Mouse (Mus musculus): ENCODE measurements around the gene Tas1r2. TPM values are rescaled to one million over a fixed set of nuclear protein-coding genes. Genes with fewer than 3 reads are reported as not detected.

Gene Tas1r2
- polyA plus RNA-seq, 1 experiment = not detected

DNA sequence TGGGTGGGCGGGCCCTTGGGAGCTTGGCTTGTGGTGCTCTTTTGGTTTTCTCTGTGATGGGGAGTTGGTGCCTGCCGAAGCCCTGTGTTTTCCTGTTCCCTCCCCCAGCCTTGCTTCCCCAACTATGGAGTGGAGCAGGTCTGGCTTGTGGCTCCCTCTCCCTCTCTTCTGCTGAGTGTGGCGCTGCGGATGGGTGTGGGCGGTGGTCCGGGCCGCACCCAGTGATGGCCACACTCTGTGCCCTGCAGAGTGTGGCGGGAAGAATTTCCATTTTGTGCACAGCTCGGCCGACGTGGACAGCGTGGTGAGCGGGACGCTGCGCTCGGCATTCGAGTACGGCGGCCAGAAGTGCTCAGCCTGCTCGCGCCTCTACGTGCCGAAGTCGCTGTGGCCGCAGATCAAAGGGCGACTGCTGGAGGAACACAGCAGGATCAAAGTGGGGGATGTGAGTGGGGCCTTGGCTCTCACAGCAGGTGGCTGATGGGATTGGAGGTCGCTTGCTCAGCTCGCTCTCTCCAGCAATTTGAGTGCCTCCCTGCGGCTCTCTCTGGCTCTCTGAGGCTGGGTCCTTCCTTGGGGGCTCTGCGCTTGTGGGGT lies 11.4 kb upstream of the Tas1r2 start:
- 62% methylated on average over 30 of the region's 30 CpGs for WGBS
- TF ChIP-seq POLR2A (IDR thresholded peaks at IDR 0.05; ENCODE audit: borderline replicate concordance, control insufficient read depth, low read depth, low read length) (no peak), CTCF (IDR thresholded peaks at IDR 0.05; ENCODE audit: control insufficient read depth, insufficient read depth, low read length) (no peak)

DNA sequence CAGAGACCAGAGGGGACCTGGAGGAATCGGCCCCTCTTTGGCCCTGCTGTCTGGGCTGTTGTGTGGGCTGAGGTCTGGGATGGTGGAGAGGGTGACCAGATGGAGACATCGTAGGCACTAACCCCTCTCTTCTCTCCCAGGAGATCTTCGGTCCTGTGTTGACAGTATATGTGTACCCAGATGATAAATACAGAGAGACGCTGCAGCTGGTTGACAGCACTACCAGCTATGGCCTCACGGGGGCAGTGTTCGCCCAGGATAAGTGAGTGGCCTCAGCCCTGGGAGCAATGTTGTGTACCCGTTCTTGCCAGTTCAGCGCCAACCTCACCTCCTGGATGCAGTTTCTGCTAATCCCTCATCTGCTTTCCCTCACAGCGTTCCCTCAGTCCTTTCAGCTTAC lies 9.4 kb upstream of the Tas1r2 start:
- Histone ChIP-seq H3K4me1 (ENCODE audit: control insufficient read depth, insufficient read depth, low read length) (peaks cover 1% of the 10 kb centered on the region), H3K27ac (ENCODE audit: control insufficient read depth, insufficient read depth, low read depth, low read length, poor library complexity) (no peak overlapping the region), H3K4me3 (replicated peaks; ENCODE audit: control insufficient read depth, low read depth, low read length) (no peak overlapping the region)
- WGBS = 19% methylated on average over 9 of the region's 9 CpGs
- peak; percentile 96 for TF ChIP-seq CTCF (IDR thresholded peaks at IDR 0.05; ENCODE audit: control insufficient read depth, insufficient read depth, low read length)
- TF ChIP-seq POLR2A (IDR thresholded peaks at IDR 0.05; ENCODE audit: borderline replicate concordance, control insufficient read depth, low read depth, low read length) = no peak

More for the DNA sequence above, 11.4 kb upstream of the Tas1r2 start:
- Histone ChIP-seq H3K4me3 (replicated peaks; ENCODE audit: control insufficient read depth, low read depth, low read length) (no peak overlapping the region), H3K27ac (ENCODE audit: control insufficient read depth, insufficient read depth, low read depth, low read length, poor library complexity) (no peak overlapping the region), H3K4me1 (ENCODE audit: control insufficient read depth, insufficient read depth, low read length) (peaks cover 1% of the 10 kb centered on the region)

DNA sequence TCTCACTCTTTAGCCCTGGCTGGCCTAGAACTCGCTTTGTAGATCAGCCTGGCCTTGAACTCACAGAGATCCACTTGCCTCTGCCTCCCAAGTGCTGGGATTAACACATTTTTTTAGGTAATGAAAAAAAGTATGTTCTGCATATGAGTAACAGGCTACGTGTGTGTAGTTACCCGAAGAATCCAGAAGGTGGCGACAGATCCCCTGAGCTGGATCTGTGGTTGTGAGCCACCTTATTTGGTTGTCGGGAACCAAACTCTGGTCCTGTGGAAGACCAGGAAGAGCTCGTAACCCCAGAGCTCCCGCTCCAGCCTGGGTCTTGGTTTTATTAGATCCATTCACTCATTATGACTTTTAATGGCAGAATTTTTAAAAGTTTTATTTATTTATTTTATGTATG lies 6.4 kb upstream of the Tas1r2 start:
- peak; percentile 31; the same call in 1 of the 2 replicates for TF ChIP-seq CTCF (IDR thresholded peaks at IDR 0.05; ENCODE audit: control insufficient read depth, insufficient read depth, low read length)
- no peak for TF ChIP-seq POLR2A (IDR thresholded peaks at IDR 0.05; ENCODE audit: borderline replicate concordance, control insufficient read depth, low read depth, low read length)
- Histone ChIP-seq H3K4me3 (replicated peaks; ENCODE audit: control insufficient read depth, low read depth, low read length) (no peak overlapping the region), H3K27ac (ENCODE audit: control insufficient read depth, insufficient read depth, low read depth, low read length, poor library complexity) (no peak overlapping the region), H3K4me1 (ENCODE audit: control insufficient read depth, insufficient read depth, low read length) (no peaks in the 10 kb centered on the region)
- 86% methylated on average over 7 of the region's 7 CpGs for WGBS

DNA sequence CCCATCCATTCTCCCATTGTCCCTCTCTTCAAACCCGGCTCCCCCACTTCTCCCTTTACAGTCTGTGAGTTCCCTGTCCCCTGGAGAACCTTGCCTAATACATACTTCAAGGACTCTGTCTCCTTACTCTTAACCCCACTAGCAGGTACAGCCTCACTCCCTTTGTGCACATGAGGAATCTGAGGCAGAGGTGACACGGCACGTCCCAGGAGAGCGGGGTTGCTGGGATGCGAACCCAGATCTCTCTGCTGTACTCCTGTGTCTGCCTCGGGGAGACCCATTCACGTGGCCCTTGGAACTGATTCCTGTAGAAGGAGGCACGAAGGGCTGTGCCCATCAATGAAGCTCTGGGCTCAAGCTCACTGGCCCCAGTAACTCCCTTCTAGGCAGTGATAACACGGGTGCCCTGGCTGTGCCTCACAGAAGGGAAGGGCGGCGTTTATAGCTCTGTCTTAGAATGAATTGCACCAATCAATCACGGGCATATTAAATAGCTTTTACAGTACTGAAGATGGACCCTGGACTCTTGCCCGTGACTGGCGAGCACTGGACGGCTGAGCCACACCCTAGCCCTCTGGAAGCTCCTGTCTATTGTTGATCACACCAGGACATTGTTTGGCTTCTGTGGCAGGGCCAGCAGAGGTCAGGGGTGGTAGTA lies 3.1 kb upstream of the Tas1r2 start:
- no peak overlapping the region for H3K27ac ChIP-seq (ENCODE audit: control insufficient read depth, insufficient read depth, low read depth, low read length, poor library complexity)
- no peaks in the 10 kb centered on the region for H3K4me1 ChIP-seq (ENCODE audit: control insufficient read depth, insufficient read depth, low read length)
- TF ChIP-seq POLR2A (IDR thresholded peaks at IDR 0.05; ENCODE audit: borderline replicate concordance, control insufficient read depth, low read depth, low read length) (no peak), CTCF (IDR thresholded peaks at IDR 0.05; ENCODE audit: control insufficient read depth, insufficient read depth, low read length) (no peak)
- H3K4me3 ChIP-seq (replicated peaks; ENCODE audit: control insufficient read depth, low read depth, low read length) = no peak overlapping the region
- WGBS = 79% methylated on average over 15 of the region's 15 CpGs

DNA sequence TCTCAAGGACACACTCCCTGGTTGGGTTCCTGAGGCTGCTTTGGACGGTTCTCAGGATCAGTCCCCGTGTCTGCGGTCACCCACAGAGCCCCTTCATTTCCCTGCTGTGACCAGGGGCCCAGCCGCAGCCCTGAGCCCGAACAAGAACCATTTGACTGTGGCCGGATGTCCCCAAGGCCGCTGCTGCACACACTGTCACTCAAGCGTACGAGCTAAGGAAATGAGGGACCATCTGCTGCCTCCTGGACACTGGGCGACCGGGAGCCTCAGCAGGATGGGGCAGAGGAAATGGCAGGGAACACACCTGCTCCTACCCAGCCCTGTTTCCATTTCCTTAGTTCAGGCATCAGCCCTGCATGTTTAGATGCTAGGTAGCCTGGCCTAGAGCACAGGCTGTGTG lies 2.4 kb upstream of the Tas1r2 start:
- 51% methylated on average over 11 of the region's 11 CpGs for WGBS
- Histone ChIP-seq H3K4me3 (replicated peaks; ENCODE audit: control insufficient read depth, low read depth, low read length) (no peak overlapping the region), H3K27ac (ENCODE audit: control insufficient read depth, insufficient read depth, low read depth, low read length, poor library complexity) (no peak overlapping the region), H3K4me1 (ENCODE audit: control insufficient read depth, insufficient read depth, low read length) (no peaks in the 10 kb centered on the region)
- TF ChIP-seq POLR2A (IDR thresholded peaks at IDR 0.05; ENCODE audit: borderline replicate concordance, control insufficient read depth, low read depth, low read length) = no peak
- TF ChIP-seq CTCF (IDR thresholded peaks at IDR 0.05; ENCODE audit: control insufficient read depth, insufficient read depth, low read length) = no peak

DNA sequence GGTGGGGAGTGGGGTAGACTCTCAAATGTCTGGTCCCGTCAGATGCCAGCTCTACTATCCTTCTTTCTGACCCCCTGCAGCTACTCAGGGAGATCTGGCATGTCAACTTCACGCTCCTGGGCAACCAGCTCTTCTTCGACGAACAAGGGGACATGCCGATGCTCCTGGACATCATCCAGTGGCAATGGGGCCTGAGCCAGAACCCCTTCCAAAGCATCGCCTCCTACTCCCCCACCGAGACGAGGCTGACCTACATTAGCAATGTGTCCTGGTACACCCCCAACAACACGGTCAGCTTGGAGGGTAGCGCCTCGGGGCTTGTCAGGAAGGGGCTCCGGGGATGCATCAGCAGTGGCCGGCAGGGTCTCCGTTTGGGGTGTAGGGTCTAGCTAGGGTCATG lies 8.6 kb downstream of the Tas1r2 start:
- WGBS = 84% methylated on average over 14 of the region's 14 CpGs
- TF ChIP-seq CTCF (IDR thresholded peaks at IDR 0.05; ENCODE audit: control insufficient read depth, insufficient read depth, low read length) = no peak
- no peak for TF ChIP-seq POLR2A (IDR thresholded peaks at IDR 0.05; ENCODE audit: borderline replicate concordance, control insufficient read depth, low read depth, low read length)

DNA sequence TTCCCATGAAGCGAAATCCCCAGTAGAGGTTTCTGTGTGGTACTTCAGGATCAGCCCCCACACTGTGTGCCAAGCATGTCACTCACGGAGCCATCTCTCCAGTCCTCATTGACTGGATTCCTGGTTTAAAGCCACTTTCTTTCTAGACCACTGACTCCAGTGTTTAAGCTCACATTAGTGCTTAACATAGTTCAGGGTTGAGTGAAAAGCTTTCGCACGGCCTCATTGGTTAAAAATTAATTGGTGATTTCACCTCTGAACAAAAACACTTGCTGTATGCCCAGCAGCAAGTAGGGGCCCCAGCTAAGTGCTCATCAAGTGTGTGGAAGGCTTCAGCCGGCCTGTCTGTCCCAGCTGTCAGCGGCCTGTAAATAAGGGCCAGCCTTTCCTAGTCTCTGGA lies 14.3 kb downstream of the Tas1r2 start:
- WGBS = 81% methylated on average over 6 of the region's 6 CpGs
- Histone ChIP-seq H3K4me3 (replicated peaks; ENCODE audit: control insufficient read depth, low read depth, low read length) (no peak overlapping the region), H3K27ac (ENCODE audit: control insufficient read depth, insufficient read depth, low read depth, low read length, poor library complexity) (no peak overlapping the region), H3K4me1 (ENCODE audit: control insufficient read depth, insufficient read depth, low read length) (no peaks in the 10 kb centered on the region)
- TF ChIP-seq POLR2A (IDR thresholded peaks at IDR 0.05; ENCODE audit: borderline replicate concordance, control insufficient read depth, low read depth, low read length) (no peak), CTCF (IDR thresholded peaks at IDR 0.05; ENCODE audit: control insufficient read depth, insufficient read depth, low read length) (no peak)

More for the DNA sequence above, 8.6 kb downstream of the Tas1r2 start:
- H3K27ac ChIP-seq (ENCODE audit: control insufficient read depth, insufficient read depth, low read depth, low read length, poor library complexity) = no peak overlapping the region
- no peak overlapping the region for H3K4me3 ChIP-seq (replicated peaks; ENCODE audit: control insufficient read depth, low read depth, low read length)
- H3K4me1 ChIP-seq (ENCODE audit: control insufficient read depth, insufficient read depth, low read length) = no peaks in the 10 kb centered on the region

DNA sequence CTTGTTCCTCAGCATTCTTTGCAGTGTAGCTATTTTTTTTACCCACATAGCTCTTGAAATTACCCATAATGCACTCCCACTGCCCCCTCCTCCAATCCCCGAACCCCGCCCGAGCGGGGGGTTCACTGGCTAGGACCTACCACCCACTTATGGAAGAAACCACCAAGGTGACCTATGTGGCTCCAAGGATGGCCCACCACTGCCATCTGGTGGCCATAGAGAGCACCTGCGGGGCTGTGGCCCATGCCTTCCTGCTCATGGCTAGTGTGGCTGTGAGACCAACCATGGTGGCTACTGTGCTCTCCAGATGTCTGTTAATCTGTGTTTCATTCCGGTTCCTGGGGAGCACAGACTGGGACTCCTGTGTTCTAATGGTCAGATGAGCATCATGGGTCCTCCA lies 16.5 kb downstream of the Tas1r2 start:
- Histone ChIP-seq H3K4me3 (replicated peaks; ENCODE audit: control insufficient read depth, low read depth, low read length) (no peak overlapping the region), H3K4me1 (ENCODE audit: control insufficient read depth, insufficient read depth, low read length) (no peaks in the 10 kb centered on the region), H3K27ac (ENCODE audit: control insufficient read depth, insufficient read depth, low read depth, low read length, poor library complexity) (no peak overlapping the region)
- 6% methylated on average over 6 of the region's 6 CpGs for WGBS
- TF ChIP-seq CTCF (IDR thresholded peaks at IDR 0.05; ENCODE audit: control insufficient read depth, insufficient read depth, low read length) = peak; percentile 97
- no peak for TF ChIP-seq POLR2A (IDR thresholded peaks at IDR 0.05; ENCODE audit: borderline replicate concordance, control insufficient read depth, low read depth, low read length)
